Mouse (Mus musculus) myocyte (in vitro differentiated cells): Measurements from ENCODE around the gene Col5a2.

ENCODE experiments used
- CEBPB ChIP-seq: IDR thresholded peaks from 2 replicates; pipeline ENCODE4 v1.6.1; 2011; ENCODE audit warnings: mild to moderate bottlenecking, moderate library complexity; ENCODE audit not compliant: poor library complexity, insufficient read depth, severe bottlenecking
- E2F4 ChIP-seq: IDR thresholded peaks from one replicate; pipeline ENCODE4 v1.6.1; 2011; ENCODE audit warnings: mild to moderate bottlenecking, control low read depth, moderate library complexity; ENCODE audit not compliant: insufficient read depth
- MAX ChIP-seq: IDR thresholded peaks from one replicate; pipeline ENCODE4 v1.6.1; 2011; ENCODE audit warnings: low read depth, mild to moderate bottlenecking, control low read depth
- MYOD1 ChIP-seq, 3 experiments: IDR thresholded peaks; one replicate each; pipeline ENCODE4 v1.6.1; 2011; ENCODE audit warnings: control low read depth in 2 of 3, low read depth in 2 of 3, mild to moderate bottlenecking in 2 of 3, moderate library complexity in 1 of 3; ENCODE audit not compliant: insufficient read length in 2 of 3, control insufficient read depth in 1 of 3
- MYOG ChIP-seq, 3 experiments: IDR thresholded peaks; one replicate each; pipeline ENCODE4 v1.6.1; 2011; ENCODE audit warnings: control low read depth in 2 of 3, low read depth in 2 of 3, mild to moderate bottlenecking in 2 of 3; ENCODE audit not compliant: insufficient read length in 2 of 3, control insufficient read depth in 1 of 3, insufficient read depth in 1 of 3
- POLR2A ChIP-seq: IDR thresholded peaks from one replicate; pipeline ENCODE4 v1.6.1; 2011; ENCODE audit warnings: low read depth, mild to moderate bottlenecking, control low read depth, moderate library complexity; ENCODE audit not compliant: insufficient read length
- REST ChIP-seq: IDR thresholded peaks from one replicate; pipeline ENCODE4 v1.6.1; 2011; ENCODE audit warnings: mild to moderate bottlenecking, control low read depth, moderate library complexity; ENCODE audit not compliant: insufficient read depth, insufficient read length
- SRF ChIP-seq: IDR thresholded peaks from one replicate; pipeline ENCODE4 v1.6.1; 2011; ENCODE audit warnings: low read depth; ENCODE audit not compliant: control insufficient read depth, insufficient read length
- USF1 ChIP-seq: IDR thresholded peaks from one replicate; pipeline ENCODE4 v1.6.1; 2011; ENCODE audit warnings: low read depth, mild to moderate bottlenecking, control low read depth, moderate library complexity

- TF ChIP-seq MYOG (IDR thresholded peaks at IDR 0.05; ENCODE audit: control insufficient read depth in 1 of 3, insufficient read depth in 1 of 3, insufficient read length in 2 of 3, low read depth in 2 of 3) (no peak), POLR2A (no peak), REST (no peak), CEBPB (no peak), E2F4 (no peak), MYOD1 (IDR thresholded peaks at IDR 0.05; ENCODE audit: control insufficient read depth in 1 of 3, insufficient read length in 2 of 3, low read depth in 2 of 3) (no peak), MAX (no peak), USF1 (no peak), SRF (no peak)
Measured at GRCm38 (mm10) chr1:45531486-45531885, 28.4 kb upstream of the Col5a2 start.
